Mouse (Mus musculus): ENCODE measurements around the gene Kidins220.

DNA sequence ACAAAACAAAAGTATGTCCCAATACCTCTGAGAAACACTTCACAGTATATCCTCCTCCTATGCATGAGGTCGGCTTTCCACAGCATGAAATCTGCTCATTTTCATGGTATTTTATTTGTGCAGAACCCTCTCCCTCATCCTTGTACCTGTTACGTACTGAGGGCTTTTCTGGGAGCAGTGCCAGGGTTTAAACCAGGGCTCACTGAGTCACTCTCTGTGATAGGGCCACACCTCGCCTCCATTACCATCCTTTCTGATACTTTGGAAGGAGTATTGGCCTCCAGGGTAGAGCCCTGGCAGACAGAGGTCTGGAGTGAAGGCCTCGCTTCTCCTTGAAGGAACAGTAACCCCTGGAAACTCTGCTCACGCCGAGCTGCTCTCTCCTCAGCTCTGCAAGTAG lies 30.6 kb downstream of the Kidins220 start:
- TF ChIP-seq CTCF (IDR thresholded peaks at IDR 0.05; ENCODE audit: low read depth, low read length) (no peak), POLR2A (IDR thresholded peaks at IDR 0.05; ENCODE audit: insufficient read depth, low read length) (no peak), EP300 (IDR thresholded peaks at IDR 0.05; ENCODE audit: insufficient read depth, low read depth, low read length) (no peak)

All from ES-Bruce4 (cell line).